Mouse (Mus musculus) forebrain, embryonic 13.5 days (tissue): ENCODE measurements around the gene Cend1. TPM values are rescaled to one million over a fixed set of nuclear protein-coding genes. Genes with fewer than 3 reads are reported as not detected.

Source experiments
- ATAC-seq: fragments of 200-750 bp; cut with Nextera tagmentation; 2 replicates; pipeline ENCODE4 v1.8.0; 2017
- H3K27ac ChIP-seq: fragments of 300-500 bp; sonication (generic); 2 replicates; pipeline ENCODE4 v1.5.1; 2015; ENCODE audit warnings: inconsistent platforms, mild to moderate bottlenecking, moderate library complexity
- H3K27me3 ChIP-seq: fragments of 300-500 bp; sonication (generic); 2 replicates; pipeline ENCODE4 v1.6.1; 2015; ENCODE audit warnings: mild to moderate bottlenecking, inconsistent platforms
- H3K36me3 ChIP-seq: fragments of 300-500 bp; sonication (generic); 2 replicates; pipeline ENCODE4 v1.6.1; 2015; ENCODE audit warnings: mild to moderate bottlenecking, inconsistent platforms; ENCODE audit not compliant: poor library complexity, severe bottlenecking
- H3K4me1 ChIP-seq: fragments of 300-500 bp; sonication (generic); 2 replicates; pipeline ENCODE4 v1.6.1; 2015; ENCODE audit warnings: inconsistent platforms
- H3K4me2 ChIP-seq: fragments of 300-500 bp; sonication (generic); 2 replicates; pipeline ENCODE4 v1.6.1; 2015; ENCODE audit warnings: inconsistent platforms, mild to moderate bottlenecking, moderate library complexity
- H3K4me3 ChIP-seq: fragments of 300-500 bp; sonication (generic); 2 replicates; pipeline ENCODE4 v1.5.1; 2015; ENCODE audit warnings: mild to moderate bottlenecking, inconsistent platforms
- H3K9ac ChIP-seq: fragments of 300-500 bp; sonication (generic); 2 replicates; pipeline ENCODE4 v1.6.1; 2015; ENCODE audit warnings: mild to moderate bottlenecking, inconsistent platforms
- H3K9me3 ChIP-seq: fragments of 300-500 bp; sonication (generic); replicated peaks from 2 replicates; pipeline ENCODE4 v1.6.1; 2016; ENCODE audit warnings: inconsistent platforms
- WGBS: fragments of 180-500 bp; shearing (Covaris S2); methylation state at CpG from one replicate; pipeline ENCODE4 v1.1.7; 2015; 5-methylcytosine and 5-hydroxymethylcytosine counted together
- polyA plus RNA-seq: library from polyadenylated mRNA; unstranded; fragments of >200 nt; fragmentation: Nextera tagmentation; extraction: Ambion mirVana; gene quantifications from 2 replicates; pipeline ENCODE4 v1.2.1, GENCODE M21; 2015

The Cend1 gene
- polyA plus RNA-seq, 1 experiment from 2014 or later: 27.5 TPM

DNA sequence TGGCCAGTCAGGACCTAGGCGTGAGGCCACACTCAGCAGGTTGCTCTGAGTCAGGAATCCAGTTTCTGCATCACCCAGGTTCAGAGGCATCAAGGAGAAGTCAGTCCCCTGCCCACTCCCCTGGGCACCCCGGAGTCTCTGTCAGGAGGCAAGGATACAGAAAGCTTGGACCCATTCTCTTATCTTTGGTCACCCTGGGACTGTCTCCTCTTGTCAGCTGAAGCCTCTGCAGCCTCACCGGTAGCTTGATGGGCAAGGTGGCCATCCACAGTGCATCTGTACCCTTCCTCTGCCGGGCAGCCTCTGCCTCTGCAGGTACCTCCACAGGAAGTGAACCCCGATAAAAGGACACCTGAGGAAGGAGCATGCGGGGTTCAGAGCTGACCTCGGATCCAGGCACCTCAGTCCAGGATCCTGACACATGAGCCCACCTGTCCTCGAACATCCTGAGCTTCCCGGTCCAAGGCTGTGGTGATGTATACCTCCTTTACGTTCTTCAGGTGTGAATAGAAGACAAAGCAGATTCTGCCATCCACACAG, 9.9 kb upstream of the Cend1 start:
- no peak overlapping the region for H3K4me2 ChIP-seq
- H3K27ac ChIP-seq: no peak overlapping the region
- H3K4me1 ChIP-seq: peaks cover 71% of the 10 kb centered on the region
- peaks cover 35% of the 10 kb centered on the region for H3K36me3 ChIP-seq
- no peaks in the 10 kb centered on the region for H3K27me3 ChIP-seq
- H3K9ac ChIP-seq: peak overlapping the region; percentile 27; the same call in 1 of the 2 replicates
- no peaks in the 10 kb centered on the region for H3K9me3 ChIP-seq
- ATAC-seq: no peak
- H3K4me3 ChIP-seq: no peak overlapping the region
- 96% methylated on average over 10 of the region's 10 CpGs for WGBS

DNA sequence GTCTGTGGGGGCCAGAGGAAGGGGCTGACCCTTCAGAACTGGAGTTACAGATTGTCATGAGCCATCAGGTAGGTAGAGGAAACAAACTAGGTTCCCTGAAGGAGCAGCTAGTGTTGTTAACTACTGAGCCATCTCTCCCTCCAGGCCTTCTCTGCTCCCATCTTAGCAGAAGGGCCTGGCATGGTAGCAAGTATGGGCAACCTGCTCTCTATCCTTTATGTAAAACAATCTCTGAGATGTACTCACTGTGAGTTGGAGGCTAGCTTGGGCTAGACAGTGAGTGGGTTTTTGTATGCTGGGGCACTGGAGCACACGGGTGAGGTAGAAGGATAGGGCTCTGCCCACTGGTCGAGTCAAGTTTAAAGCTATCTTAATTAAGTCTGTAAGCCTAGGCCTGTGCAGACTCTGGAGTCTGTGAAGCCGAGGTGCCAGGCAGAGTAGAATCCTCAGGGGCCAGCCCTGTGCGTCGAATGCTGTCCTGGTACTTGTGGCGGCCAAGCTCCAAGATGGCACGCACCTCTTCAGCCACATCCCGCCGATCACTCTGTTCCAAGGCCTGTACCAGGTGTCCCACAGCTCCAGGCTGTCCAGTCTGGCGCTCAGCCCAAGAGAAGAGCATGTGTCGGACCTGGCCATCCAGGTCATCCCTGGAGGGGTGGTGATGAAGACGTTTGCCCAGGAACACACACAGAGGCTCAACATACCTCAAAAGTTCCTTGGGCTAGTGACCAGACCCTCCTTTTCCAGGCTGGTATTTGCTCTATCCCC, 9.1 kb upstream of the Cend1 start:
- peaks cover 72% of the 10 kb centered on the region for H3K4me1 ChIP-seq
- no peak overlapping the region for H3K9ac ChIP-seq
- H3K9me3 ChIP-seq: no peaks in the 10 kb centered on the region
- 93% methylated on average over 12 of the region's 12 CpGs for WGBS
- H3K27ac ChIP-seq: no peak overlapping the region
- H3K4me2 ChIP-seq: no peak overlapping the region
- no peaks in the 10 kb centered on the region for H3K27me3 ChIP-seq
- ATAC-seq: no peak
- H3K4me3 ChIP-seq: peak overlapping the region; percentile 61; the same call in 1 of the 2 replicates
- H3K36me3 ChIP-seq: peaks cover 40% of the 10 kb centered on the region

DNA sequence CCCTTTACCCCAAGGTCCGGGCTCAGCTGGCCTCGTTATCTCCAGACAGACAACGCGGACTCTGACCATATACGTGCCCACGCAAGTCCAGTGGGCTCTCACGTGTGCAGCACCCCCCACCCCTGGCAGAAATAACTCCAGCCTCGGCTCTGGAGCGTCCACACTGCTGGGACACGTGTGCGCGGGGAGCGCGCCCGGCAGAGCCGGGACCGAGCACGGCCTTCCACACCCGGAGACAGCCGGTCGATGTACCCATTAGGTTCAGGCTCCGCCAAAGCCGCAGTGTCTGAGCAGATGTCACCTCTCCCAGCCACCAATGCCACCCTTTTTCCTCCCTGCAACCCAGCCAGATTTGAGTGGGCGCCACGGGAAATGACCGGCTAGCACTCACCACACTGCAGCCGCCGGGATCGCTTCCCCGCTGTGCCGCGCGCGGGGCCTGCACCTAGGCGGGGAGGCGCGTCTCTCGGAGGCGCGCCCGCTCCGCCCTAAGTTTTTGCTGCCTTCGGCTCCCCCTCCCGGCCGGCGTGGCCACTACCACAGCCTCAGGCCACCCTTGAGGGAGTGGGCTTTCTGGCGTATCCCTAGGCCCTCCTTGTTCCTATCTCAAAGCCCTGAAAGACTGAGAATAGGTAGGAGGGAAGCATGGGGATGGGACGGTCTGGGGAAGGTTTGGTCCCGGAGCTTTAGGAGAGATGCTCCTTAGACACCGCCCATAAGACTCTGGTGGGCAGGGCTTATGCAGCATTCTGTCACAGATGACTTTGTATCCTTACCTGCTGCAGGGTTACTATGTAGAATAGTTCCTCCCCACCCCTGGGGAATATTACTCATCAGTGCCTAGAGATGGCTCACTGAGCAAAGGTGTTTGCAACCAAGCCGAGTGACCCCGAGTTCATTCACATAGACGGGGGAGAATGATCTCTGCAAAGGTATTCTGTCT, 8.2 kb upstream of the Cend1 start, which contains the start of gene Slc25a22:
Slc25a22 (minus strand) TSS at position 715 of the 943 bp plus-strand sequence.
- peaks cover 50% of the 10 kb centered on the region for H3K36me3 ChIP-seq
- peak; percentile 80 for ATAC-seq
- WGBS: 5% methylated on average over 53 of the region's 53 CpGs

DNA sequence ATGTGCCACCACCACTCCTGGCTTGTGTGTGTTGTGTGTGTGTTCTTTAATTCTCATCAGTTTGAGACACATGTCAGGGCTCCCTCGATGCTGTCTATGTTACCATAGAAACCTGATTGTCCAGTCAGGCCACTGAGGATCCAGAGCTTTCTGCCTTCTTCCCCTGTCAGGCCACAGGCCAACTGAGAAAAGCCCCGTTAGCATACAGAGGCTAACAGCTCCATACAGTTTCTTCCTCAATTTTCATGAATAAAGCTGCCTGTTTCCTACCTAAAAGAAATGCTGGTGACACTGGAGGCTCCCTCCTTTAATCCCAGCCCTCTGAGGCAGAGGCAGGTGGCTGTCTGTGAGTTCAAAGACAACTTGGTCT, 7.2 kb upstream of the Cend1 start:
- Histone ChIP-seq H3K4me2 (peak overlapping the region; percentile 94), H3K4me1 (peaks cover 61% of the 10 kb centered on the region), H3K27me3 (no peaks in the 10 kb centered on the region), H3K9ac (peak overlapping the region; percentile 83; the same call in 1 of the 2 replicates), H3K9me3 (no peaks in the 10 kb centered on the region), H3K36me3 (peaks cover 58% of the 10 kb centered on the region), H3K4me3 (peak overlapping the region; percentile 61), H3K27ac (no peak overlapping the region)
- WGBS: 47% methylated on average over 2 of the region's 2 CpGs
- ATAC-seq: no peak

More for the DNA sequence above, 8.2 kb upstream of the Cend1 start, which contains the start of gene Slc25a22:
- Histone ChIP-seq H3K9ac (peak within 1 kb of the TSS; percentile 83), H3K4me2 (peak within 1 kb of the TSS; percentile 94), H3K4me3 (peak within 1 kb of the TSS; percentile 61), H3K27me3 (no peaks in the 10 kb centered on the region), H3K4me1 (peaks cover 71% of the 10 kb centered on the region), H3K9me3 (no peaks in the 10 kb centered on the region), H3K27ac (peak within 1 kb of the TSS; percentile 63)

- H3K4me3 ChIP-seq: peak overlapping the region; percentile 61
Measured at GRCm38 (mm10) chr7:141435856-141436522, 6.7 kb upstream of the Cend1 start.

GRCm38 (mm10) chr7:141435129-141435855, 6.0 kb upstream of the Cend1 start:
- Histone ChIP-seq H3K4me3 (peak overlapping the region; percentile 61), H3K27ac (peak overlapping the region; percentile 87), H3K36me3 (peaks cover 58% of the 10 kb centered on the region), H3K4me1 (peaks cover 53% of the 10 kb centered on the region), H3K9ac (peak overlapping the region; percentile 82), H3K4me2 (peak overlapping the region; percentile 94), H3K9me3 (no peaks in the 10 kb centered on the region), H3K27me3 (no peaks in the 10 kb centered on the region)
- ATAC-seq: peak; percentile 19
- 5% methylated on average over 17 of the region's 17 CpGs for WGBS

More at GRCm38 (mm10) chr7:141435856-141436522, 6.7 kb upstream of the Cend1 start:
- Histone ChIP-seq H3K9ac (peak overlapping the region; percentile 83; the same call in 1 of the 2 replicates), H3K27ac (no peak overlapping the region), H3K27me3 (no peaks in the 10 kb centered on the region), H3K36me3 (peaks cover 58% of the 10 kb centered on the region), H3K4me1 (peaks cover 56% of the 10 kb centered on the region), H3K9me3 (no peaks in the 10 kb centered on the region), H3K4me2 (peak overlapping the region; percentile 94)
- WGBS: 75% methylated on average over 9 of the region's 9 CpGs
- no peak for ATAC-seq

DNA sequence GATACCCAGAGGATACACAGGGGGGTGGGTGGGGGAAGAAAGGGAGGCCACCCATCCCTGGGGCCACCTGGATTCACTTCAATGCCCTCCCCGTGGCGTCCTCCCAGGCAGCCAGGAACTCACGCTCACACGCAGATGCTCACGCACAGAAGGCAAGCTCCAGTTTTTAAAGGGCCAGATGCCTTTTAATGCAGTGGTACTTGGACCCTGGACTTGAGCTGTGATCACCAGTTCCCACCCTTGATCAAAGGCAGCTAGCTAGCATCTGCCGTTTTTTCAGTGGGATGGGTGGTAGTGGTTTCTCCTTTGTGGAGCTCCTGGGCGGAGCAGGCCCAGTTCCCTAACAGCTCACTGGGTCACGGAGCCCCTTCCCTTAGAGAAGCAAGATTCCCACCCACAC, 5.2 kb upstream of the Cend1 start:
- peak overlapping the region; percentile 82 for H3K9ac ChIP-seq
- ATAC-seq: peak; percentile 33
- H3K9me3 ChIP-seq: no peaks in the 10 kb centered on the region
- H3K4me3 ChIP-seq: peak overlapping the region; percentile 61
- 10% methylated on average over 8 of the region's 8 CpGs for WGBS
- peaks cover 61% of the 10 kb centered on the region for H3K4me1 ChIP-seq
- H3K36me3 ChIP-seq: peaks cover 52% of the 10 kb centered on the region
- no peaks in the 10 kb centered on the region for H3K27me3 ChIP-seq
- peak overlapping the region; percentile 87 for H3K27ac ChIP-seq
- H3K4me2 ChIP-seq: peak overlapping the region; percentile 94

DNA sequence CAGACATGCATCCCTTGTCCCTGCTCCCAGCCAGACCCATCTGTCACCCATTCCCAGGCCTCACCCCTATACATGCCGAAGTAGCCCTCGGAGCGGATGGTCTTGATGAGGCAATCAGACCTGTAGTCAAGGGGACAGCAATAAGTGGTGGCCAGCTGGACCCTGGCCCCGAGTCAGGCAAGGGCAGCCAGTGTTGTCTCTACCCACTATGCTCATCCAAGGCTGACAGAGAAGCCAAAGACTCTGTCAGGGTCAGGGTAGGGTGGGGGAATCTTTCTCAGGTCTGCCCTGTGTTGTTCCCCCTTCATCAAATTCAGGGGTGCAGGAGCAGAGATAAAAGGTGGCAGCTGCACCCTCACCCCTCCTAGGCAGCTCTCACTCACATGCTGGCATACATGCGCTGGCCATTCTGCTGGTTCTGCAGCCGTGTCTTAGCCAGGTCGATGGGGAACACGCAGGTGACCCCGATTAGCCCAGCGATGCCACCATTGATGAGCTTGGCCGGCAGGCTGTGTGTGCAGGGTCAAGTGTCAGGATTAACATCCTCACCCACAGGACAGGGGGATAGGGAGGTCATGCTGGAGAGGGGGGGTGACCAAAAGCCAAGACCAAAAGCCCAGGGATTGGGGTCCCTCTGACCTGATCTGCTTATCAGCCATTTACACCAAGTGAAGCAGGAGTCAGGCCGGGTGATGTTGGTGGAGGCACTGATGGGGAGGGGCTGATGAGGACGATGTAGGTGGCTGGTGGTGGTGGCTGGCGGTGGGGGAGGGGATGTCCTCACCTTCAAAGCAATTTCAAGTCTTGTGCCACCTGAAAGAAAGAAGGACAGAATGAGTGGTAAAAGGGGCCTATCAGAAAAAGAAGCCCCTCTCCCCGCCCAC, 4.5 kb upstream of the Cend1 start:
- Histone ChIP-seq H3K9me3 (no peaks in the 10 kb centered on the region), H3K9ac (peak overlapping the region; percentile 82), H3K36me3 (peaks cover 45% of the 10 kb centered on the region), H3K4me3 (peak overlapping the region; percentile 61), H3K27me3 (no peaks in the 10 kb centered on the region), H3K4me1 (peaks cover 68% of the 10 kb centered on the region), H3K4me2 (peak overlapping the region; percentile 94), H3K27ac (peak overlapping the region; percentile 87)
- ATAC-seq: no peak
- 76% methylated on average over 15 of the region's 15 CpGs for WGBS

DNA sequence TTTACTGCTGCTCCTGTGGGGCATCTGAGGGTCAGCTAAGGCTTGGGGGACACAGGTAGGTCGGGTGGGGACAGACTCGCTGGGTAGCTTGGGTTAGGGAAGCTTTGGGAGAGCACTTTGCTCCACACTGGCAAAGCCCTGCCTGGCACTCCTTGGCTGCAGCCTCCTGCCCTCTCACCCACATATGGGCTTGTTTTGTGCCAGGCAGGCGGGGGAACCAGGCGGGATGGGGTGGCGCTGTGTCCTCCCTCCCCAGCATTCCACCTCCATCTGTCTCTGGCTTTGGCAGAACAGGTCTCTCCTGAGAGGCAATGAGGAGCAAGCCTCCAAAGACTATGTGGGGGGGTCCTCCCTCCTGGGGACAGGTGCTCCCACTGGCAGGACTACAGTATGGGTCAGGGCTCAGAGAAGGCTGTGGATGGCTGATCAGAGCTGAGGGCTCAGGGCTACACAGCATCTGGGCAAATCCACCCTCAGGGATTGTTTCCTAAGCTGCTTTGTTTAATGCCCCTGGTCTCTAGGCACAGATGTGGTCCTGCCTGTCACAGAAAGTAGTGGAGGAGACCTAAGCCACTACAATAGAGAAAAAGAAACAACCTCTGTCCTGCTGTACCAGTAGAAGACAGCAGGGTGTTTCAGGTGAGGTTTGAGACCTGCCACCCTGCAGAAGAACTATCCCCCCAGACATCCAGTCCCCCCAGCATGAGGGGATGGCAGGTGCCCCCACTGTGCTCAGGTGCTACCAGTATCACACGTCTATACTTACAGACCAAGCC, 3.6 kb upstream of the Cend1 start:
- H3K4me1 ChIP-seq: peaks cover 73% of the 10 kb centered on the region
- H3K4me2 ChIP-seq: peak overlapping the region; percentile 94
- 0 out of 2 replicates have a peak overlapping the region, but pooled peaks have one; percentile 4 for H3K4me3 ChIP-seq

More for the DNA sequence above, 3.6 kb upstream of the Cend1 start:
- Histone ChIP-seq H3K9me3 (no peaks in the 10 kb centered on the region), H3K27ac (no peak overlapping the region), H3K36me3 (peaks cover 38% of the 10 kb centered on the region), H3K9ac (peak overlapping the region; percentile 82), H3K27me3 (no peaks in the 10 kb centered on the region)
- ATAC-seq: no peak
- WGBS: 82% methylated on average over 6 of the region's 6 CpGs
